Mouse (Mus musculus) cerebellum, adult 2 months (tissue): Measurements from ENCODE around the gene Aox4.

Experiments
- CTCF ChIP-seq: fragments of 200-500 bp; IDR thresholded peaks from 2 replicates; pipeline ENCODE4 v1.5.1; 2011; ENCODE audit warnings: low read depth, mild to moderate bottlenecking, control low read depth, low read length, moderate library complexity, borderline replicate concordance; ENCODE audit not compliant: insufficient read depth
- POLR2A ChIP-seq: fragments of 200-500 bp; IDR thresholded peaks from 2 replicates; pipeline ENCODE4 v1.6.1; 2011; ENCODE audit warnings: low read length, control low read depth, borderline replicate concordance; ENCODE audit not compliant: insufficient read depth

DNA sequence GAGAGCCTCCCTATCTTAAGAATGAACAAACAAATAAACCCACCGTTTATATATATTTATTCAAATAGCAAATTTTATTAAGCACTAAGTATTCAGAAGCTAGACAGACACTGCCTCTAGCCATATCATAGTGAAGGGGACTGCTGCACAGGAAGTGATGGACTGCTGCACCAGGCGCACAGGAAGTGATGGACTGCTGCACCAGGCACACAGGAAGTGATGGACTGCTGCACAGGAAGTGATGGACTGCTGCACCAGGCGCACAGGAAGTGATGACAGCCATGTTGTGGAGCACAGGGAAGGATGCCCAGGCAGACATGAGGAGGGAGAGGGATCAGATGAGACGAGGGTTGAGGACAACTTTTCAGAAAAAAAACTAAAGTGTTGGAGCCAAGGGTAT is 5.2 kb downstream of the Aox4 start:
- no peak for TF ChIP-seq POLR2A
- no peak for TF ChIP-seq CTCF
